Mouse (Mus musculus) erythroid progenitor cell, adult 5-6 weeks (primary cell): ENCODE results near the gene Rpl23a. TPM values are rescaled to one million over a fixed set of nuclear protein-coding genes. Genes with fewer than 3 reads are reported as not detected.

ENCODE experiments used
- ATAC-seq: replicated peaks from 2 replicates; pipeline ENCODE4 v1.8.0; 2016; ENCODE audit warnings: moderate number of reproducible peaks, mild to moderate bottlenecking, moderate TSS enrichment, inconsistent platforms; ENCODE audit not compliant: poor library complexity, low FRiP score, severe bottlenecking
- total RNA-seq, 2 experiments: library from RNA; stranded (forward) in 1 of 2; stranded (reverse) in 1 of 2; fragments of 150-400 nt in 1 of 2; fragments of 186-747, 209-891 nt in 1 of 2; gene quantifications; 2 replicates each; pipeline versions ENCODE4 v1.2.3 to v1.2.4; 2015 to 2017; ENCODE audit warnings: low replicate concordance in 2 of 2

Rpl23a gene
- 1,034 and 1,190 TPM in 2 replicates for total RNA-seq (2015; ENCODE audit: low replicate concordance)
- total RNA-seq (2017; ENCODE audit: low replicate concordance): 811 and 1,012 TPM in 2 replicates

- ATAC-seq: peak; percentile 87
Measured at GRCm38 (mm10) chr11:78182961-78183844, at the start of gene Rpl23a. Gene Rpl23a, minus strand, starts transcription at chr11:78183584.

- ATAC-seq: no peak
Measured at GRCm38 (mm10) chr11:78231518-78231917, 48.1 kb upstream of the Rpl23a start.

- ATAC-seq: no peak
Measured at GRCm38 (mm10) chr11:78223586-78223985, 40.2 kb upstream of the Rpl23a start.

GRCm38 (mm10) chr11:78215709-78216317 lies 32.4 kb upstream of the Rpl23a start:
- ATAC-seq: no peak

GRCm38 (mm10) chr11:78213086-78213817 lies 29.9 kb upstream of the Rpl23a start:
- no peak for ATAC-seq

GRCm38 (mm10) chr11:78211513-78211912 lies 28.1 kb upstream of the Rpl23a start:
- no peak for ATAC-seq

GRCm38 (mm10) chr11:78210615-78211014 lies 27.2 kb upstream of the Rpl23a start:
- ATAC-seq: no peak; the same call in 1 of the 2 replicates

- no peak for ATAC-seq
Measured at GRCm38 (mm10) chr11:78209886-78210285, 26.5 kb upstream of the Rpl23a start.

GRCm38 (mm10) chr11:78207190-78207589 lies 23.8 kb upstream of the Rpl23a start:
- ATAC-seq: no peak

GRCm38 (mm10) chr11:78205361-78206206 lies 22.2 kb upstream of the Rpl23a start:
- no peak for ATAC-seq

- ATAC-seq: no peak
Measured at GRCm38 (mm10) chr11:78204287-78204686, 20.9 kb upstream of the Rpl23a start.

GRCm38 (mm10) chr11:78202372-78202771 lies 19.0 kb upstream of the Rpl23a start:
- ATAC-seq: no peak

GRCm38 (mm10) chr11:78195101-78195863 lies 11.9 kb upstream of the Rpl23a start:
- ATAC-seq: peak; percentile 28; the same call in 1 of the 2 replicates

GRCm38 (mm10) chr11:78194411-78195100 lies 11.2 kb upstream of the Rpl23a start:
- peak; percentile 85 for ATAC-seq

- no peak for ATAC-seq
Measured at GRCm38 (mm10) chr11:78193113-78193512, 9.7 kb upstream of the Rpl23a start, which contains the start of gene Proca1. Gene Proca1, plus strand, starts transcription at chr11:78193392.

- ATAC-seq: no peak
Measured at GRCm38 (mm10) chr11:78190041-78190440, 6.7 kb upstream of the Rpl23a start.

GRCm38 (mm10) chr11:78189234-78190040 lies 6.1 kb upstream of the Rpl23a start:
- ATAC-seq: no peak
